Mouse (Mus musculus) myocyte (in vitro differentiated cells): ENCODE data around the gene Ddx47.

Experiments used
- CEBPB ChIP-seq: IDR thresholded peaks from 2 replicates; pipeline ENCODE4 v1.6.1; 2011; ENCODE audit warnings: mild to moderate bottlenecking, moderate library complexity; ENCODE audit not compliant: poor library complexity, insufficient read depth, severe bottlenecking
- E2F4 ChIP-seq: IDR thresholded peaks from one replicate; pipeline ENCODE4 v1.6.1; 2011; ENCODE audit warnings: mild to moderate bottlenecking, control low read depth, moderate library complexity; ENCODE audit not compliant: insufficient read depth
- MAX ChIP-seq: IDR thresholded peaks from one replicate; pipeline ENCODE4 v1.6.1; 2011; ENCODE audit warnings: low read depth, mild to moderate bottlenecking, control low read depth
- MYOD1 ChIP-seq, 3 experiments: IDR thresholded peaks; one replicate each; pipeline ENCODE4 v1.6.1; 2011; ENCODE audit warnings: control low read depth in 2 of 3, low read depth in 2 of 3, mild to moderate bottlenecking in 2 of 3, moderate library complexity in 1 of 3; ENCODE audit not compliant: insufficient read length in 2 of 3, control insufficient read depth in 1 of 3
- MYOG ChIP-seq, 3 experiments: IDR thresholded peaks; one replicate each; pipeline ENCODE4 v1.6.1; 2011; ENCODE audit warnings: control low read depth in 2 of 3, low read depth in 2 of 3, mild to moderate bottlenecking in 2 of 3; ENCODE audit not compliant: insufficient read length in 2 of 3, control insufficient read depth in 1 of 3, insufficient read depth in 1 of 3
- POLR2A ChIP-seq: IDR thresholded peaks from one replicate; pipeline ENCODE4 v1.6.1; 2011; ENCODE audit warnings: low read depth, mild to moderate bottlenecking, control low read depth, moderate library complexity; ENCODE audit not compliant: insufficient read length
- POLR2AphosphoS2 ChIP-seq: IDR thresholded peaks from one replicate; pipeline ENCODE4 v1.6.1; 2011; ENCODE audit warnings: low read depth, control low read depth; ENCODE audit not compliant: insufficient read length
- REST ChIP-seq: IDR thresholded peaks from one replicate; pipeline ENCODE4 v1.6.1; 2011; ENCODE audit warnings: mild to moderate bottlenecking, control low read depth, moderate library complexity; ENCODE audit not compliant: insufficient read depth, insufficient read length
- SRF ChIP-seq: IDR thresholded peaks from one replicate; pipeline ENCODE4 v1.6.1; 2011; ENCODE audit warnings: low read depth; ENCODE audit not compliant: control insufficient read depth, insufficient read length
- TCF12 ChIP-seq: IDR thresholded peaks from one replicate; pipeline ENCODE4 v1.6.1; 2011; ENCODE audit warnings: mild to moderate bottlenecking, control low read depth; ENCODE audit not compliant: poor library complexity, insufficient read depth, severe bottlenecking
- USF1 ChIP-seq: IDR thresholded peaks from one replicate; pipeline ENCODE4 v1.6.1; 2011; ENCODE audit warnings: low read depth, mild to moderate bottlenecking, control low read depth, moderate library complexity

- peak; percentile 30 for TF ChIP-seq POLR2A
- TF ChIP-seq E2F4: no peak
- TF ChIP-seq MYOG (IDR thresholded peaks at IDR 0.05; ENCODE audit: control insufficient read depth in 1 of 3, insufficient read depth in 1 of 3, insufficient read length in 2 of 3, low read depth in 2 of 3): peak in 1 of 3 experiments; percentile 50
- no peak for TF ChIP-seq POLR2AphosphoS2
- no peak for TF ChIP-seq MAX
- TF ChIP-seq USF1: no peak
- no peak for TF ChIP-seq TCF12
- peak in 2 of 3 experiments; percentile 1 to 34 for TF ChIP-seq MYOD1 (IDR thresholded peaks at IDR 0.05; ENCODE audit: control insufficient read depth in 1 of 3, insufficient read length in 2 of 3, low read depth in 2 of 3)
- TF ChIP-seq SRF: no peak
- TF ChIP-seq REST: no peak
- TF ChIP-seq CEBPB: no peak
These were observed 37.5 kb downstream of the Ddx47 start for GRCm38 (mm10) chr6:135048956-135049355.
